Mouse (Mus musculus) thymus, adult 2 months (tissue): ENCODE measurements around the gene Slc10a6.

Experiments
- CTCF ChIP-seq: fragments of 200-500 bp; IDR thresholded peaks from 2 replicates; pipeline ENCODE4 v1.5.1; 2012; ENCODE audit warnings: mild to moderate bottlenecking, control low read depth, low read length, moderate library complexity, borderline replicate concordance; ENCODE audit not compliant: control insufficient read depth, poor library complexity, insufficient read depth; ENCODE audit errors: extremely low read depth
- POLR2A ChIP-seq: fragments of 200-500 bp; IDR thresholded peaks from 2 replicates; pipeline ENCODE4 v1.6.1; 2012; ENCODE audit warnings: mild to moderate bottlenecking, low read length, control low read depth, moderate library complexity; ENCODE audit not compliant: control insufficient read depth, poor library complexity, insufficient read depth; ENCODE audit errors: extremely low read depth

- no peak for TF ChIP-seq POLR2A
- no peak for TF ChIP-seq CTCF
These were observed 30.9 kb downstream of the Slc10a6 start for GRCm38 (mm10) chr5:103598264-103598663.
